Mouse (Mus musculus) hindbrain, embryonic 12.5 days (tissue): ENCODE measurements around the gene Tnrc6c. TPM values are rescaled to one million over a fixed set of nuclear protein-coding genes. Genes with fewer than 3 reads are reported as not detected.

Experiments
- ATAC-seq: fragments of 200-750 bp; cut with Nextera tagmentation; 2 replicates; pipeline ENCODE4 v1.8.0; 2017; ENCODE audit warnings: moderate TSS enrichment; ENCODE audit not compliant: low FRiP score
- H3K27ac ChIP-seq: fragments of 300-500 bp; sonication (generic); 2 replicates; pipeline ENCODE4 v1.5.1; 2016; ENCODE audit warnings: mild to moderate bottlenecking
- H3K27me3 ChIP-seq: fragments of 300-500 bp; sonication (generic); 2 replicates; pipeline ENCODE4 v1.6.1; 2016; ENCODE audit warnings: mild to moderate bottlenecking
- H3K36me3 ChIP-seq: fragments of 300-500 bp; sonication (generic); 2 replicates; pipeline ENCODE4 v1.6.1; 2016; ENCODE audit warnings: mild to moderate bottlenecking
- H3K4me1 ChIP-seq: fragments of 300-500 bp; sonication (generic); 2 replicates; pipeline ENCODE4 v1.6.1; 2016
- H3K4me2 ChIP-seq: fragments of 300-500 bp; sonication (generic); replicated peaks from 2 replicates; pipeline ENCODE4 v1.6.1; 2016; ENCODE audit warnings: mild to moderate bottlenecking
- H3K4me3 ChIP-seq: fragments of 300-500 bp; sonication (generic); 2 replicates; pipeline ENCODE4 v1.5.1; 2016; ENCODE audit warnings: mild to moderate bottlenecking
- H3K9ac ChIP-seq: fragments of 300-500 bp; sonication (generic); 2 replicates; pipeline ENCODE4 v1.6.1; 2016; ENCODE audit warnings: mild to moderate bottlenecking, moderate library complexity
- H3K9me3 ChIP-seq: fragments of 300-500 bp; sonication (generic); replicated peaks from 2 replicates; pipeline ENCODE4 v1.6.1; 2016; ENCODE audit warnings: mild to moderate bottlenecking
- WGBS: fragments of 180-500 bp; shearing (Covaris S2); methylation state at CpG from one replicate; pipeline ENCODE4 v1.1.7; 2016; 5-methylcytosine and 5-hydroxymethylcytosine counted together
- polyA plus RNA-seq: library from polyadenylated mRNA; unstranded; fragments of >200 nt; fragmentation: Nextera tagmentation; extraction: Ambion mirVana; gene quantifications from 2 replicates; pipeline ENCODE4 v1.2.1, GENCODE M21; 2016

Gene Tnrc6c
- polyA plus RNA-seq, 1 experiment from 2014 or later, result 28.3 TPM

GRCm38 (mm10) chr11:117658974-117659373 is 4.9 kb downstream of the Tnrc6c start:
- Histone ChIP-seq H3K27ac (peak overlapping the region; percentile 40), H3K27me3 (no peaks in the 10 kb centered on the region), H3K9ac (0 out of 2 replicates have a peak overlapping the region, but pooled peaks have one; percentile 4), H3K36me3 (no peaks in the 10 kb centered on the region), H3K4me3 (no peak overlapping the region), H3K4me2 (peak overlapping the region; percentile 31), H3K9me3 (no peaks in the 10 kb centered on the region), H3K4me1 (peaks cover 41% of the 10 kb centered on the region)
- WGBS, result 67% methylated on average over 4 of the region's 4 CpGs
- ATAC-seq, result no peak

GRCm38 (mm10) chr11:117663036-117663809 is 9.1 kb downstream of the Tnrc6c start:
- no peaks in the 10 kb centered on the region for H3K9me3 ChIP-seq
- H3K4me2 ChIP-seq, result no peak overlapping the region
- no peaks in the 10 kb centered on the region for H3K36me3 ChIP-seq
- H3K4me1 ChIP-seq, result peaks cover 39% of the 10 kb centered on the region
- H3K27me3 ChIP-seq, result no peaks in the 10 kb centered on the region
- WGBS, result 83% methylated on average over 4 of the region's 4 CpGs
- no peak overlapping the region for H3K27ac ChIP-seq
- no peak overlapping the region for H3K9ac ChIP-seq
- ATAC-seq, result no peak
- H3K4me3 ChIP-seq, result no peak overlapping the region

GRCm38 (mm10) chr11:117663810-117664139 is 9.7 kb downstream of the Tnrc6c start:
- Histone ChIP-seq H3K27ac (no peak overlapping the region), H3K27me3 (no peaks in the 10 kb centered on the region), H3K4me1 (peaks cover 36% of the 10 kb centered on the region), H3K9me3 (no peaks in the 10 kb centered on the region), H3K4me2 (no peak overlapping the region), H3K9ac (no peak overlapping the region), H3K36me3 (no peaks in the 10 kb centered on the region), H3K4me3 (no peak overlapping the region)
- ATAC-seq, result no peak

- no peak overlapping the region for H3K9ac ChIP-seq
- H3K4me3 ChIP-seq, result no peak overlapping the region
- peaks cover 26% of the 10 kb centered on the region for H3K4me1 ChIP-seq
- no peak for ATAC-seq
- 54% methylated on average over 3 of the region's 3 CpGs for WGBS
- no peaks in the 10 kb centered on the region for H3K27me3 ChIP-seq
- no peak overlapping the region for H3K4me2 ChIP-seq
- H3K27ac ChIP-seq, result no peak overlapping the region
- no peaks in the 10 kb centered on the region for H3K36me3 ChIP-seq
- H3K9me3 ChIP-seq, result no peaks in the 10 kb centered on the region
Observed at GRCm38 (mm10) chr11:117665189-117665588, 11.1 kb downstream of the Tnrc6c start.

GRCm38 (mm10) chr11:117666563-117666962 is 12.5 kb downstream of the Tnrc6c start:
- Histone ChIP-seq H3K27me3 (no peaks in the 10 kb centered on the region), H3K4me3 (no peak overlapping the region), H3K27ac (no peak overlapping the region), H3K9me3 (no peaks in the 10 kb centered on the region), H3K4me1 (peaks cover 23% of the 10 kb centered on the region), H3K4me2 (no peak overlapping the region), H3K36me3 (no peaks in the 10 kb centered on the region), H3K9ac (no peak overlapping the region)
- no peak for ATAC-seq

- Histone ChIP-seq H3K4me3 (no peak overlapping the region), H3K4me1 (peaks cover 23% of the 10 kb centered on the region), H3K36me3 (no peaks in the 10 kb centered on the region), H3K4me2 (no peak overlapping the region), H3K27ac (no peak overlapping the region), H3K9ac (no peak overlapping the region), H3K9me3 (no peaks in the 10 kb centered on the region), H3K27me3 (no peaks in the 10 kb centered on the region)
- ATAC-seq, result no peak
- 84% methylated on average over 5 of the region's 5 CpGs for WGBS
Observed at GRCm38 (mm10) chr11:117667152-117667551, 13.1 kb downstream of the Tnrc6c start.

- no peak overlapping the region for H3K27ac ChIP-seq
- no peak overlapping the region for H3K9ac ChIP-seq
- no peak overlapping the region for H3K4me2 ChIP-seq
- H3K9me3 ChIP-seq, result no peaks in the 10 kb centered on the region
- no peak overlapping the region for H3K4me3 ChIP-seq
- ATAC-seq, result no peak
- no peaks in the 10 kb centered on the region for H3K27me3 ChIP-seq
- WGBS, result 69% methylated on average over 5 of the region's 5 CpGs
- peaks cover 23% of the 10 kb centered on the region for H3K4me1 ChIP-seq
- no peaks in the 10 kb centered on the region for H3K36me3 ChIP-seq
Observed at GRCm38 (mm10) chr11:117667825-117668224, 13.7 kb downstream of the Tnrc6c start.

DNA sequence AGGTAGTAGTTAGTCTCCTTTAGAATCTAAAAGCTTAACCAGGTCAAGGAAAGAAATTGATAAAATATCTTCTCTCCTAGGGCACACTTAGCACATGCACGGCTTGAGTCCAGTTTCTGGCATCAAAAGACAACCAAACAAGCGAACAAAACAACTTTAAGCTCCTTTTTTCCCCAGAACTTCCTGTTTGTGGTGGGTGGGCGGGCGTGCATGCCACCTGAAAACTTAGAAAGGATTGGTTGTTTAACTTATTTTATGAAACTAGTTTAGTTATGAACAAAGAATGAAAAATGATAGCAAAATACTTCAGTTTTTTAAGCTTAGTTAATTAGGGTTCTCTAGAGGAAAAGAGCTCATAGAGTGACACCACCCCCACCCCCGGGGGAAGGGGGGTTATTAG is 17.5 kb downstream of the Tnrc6c start:
- Histone ChIP-seq H3K9ac (no peak overlapping the region), H3K4me1 (peaks cover 25% of the 10 kb centered on the region), H3K9me3 (no peaks in the 10 kb centered on the region), H3K27ac (no peak overlapping the region), H3K36me3 (no peaks in the 10 kb centered on the region), H3K27me3 (no peaks in the 10 kb centered on the region), H3K4me3 (no peak overlapping the region), H3K4me2 (no peak overlapping the region)
- WGBS, result 93% methylated on average over 5 of the region's 5 CpGs
- ATAC-seq, result no peak

DNA sequence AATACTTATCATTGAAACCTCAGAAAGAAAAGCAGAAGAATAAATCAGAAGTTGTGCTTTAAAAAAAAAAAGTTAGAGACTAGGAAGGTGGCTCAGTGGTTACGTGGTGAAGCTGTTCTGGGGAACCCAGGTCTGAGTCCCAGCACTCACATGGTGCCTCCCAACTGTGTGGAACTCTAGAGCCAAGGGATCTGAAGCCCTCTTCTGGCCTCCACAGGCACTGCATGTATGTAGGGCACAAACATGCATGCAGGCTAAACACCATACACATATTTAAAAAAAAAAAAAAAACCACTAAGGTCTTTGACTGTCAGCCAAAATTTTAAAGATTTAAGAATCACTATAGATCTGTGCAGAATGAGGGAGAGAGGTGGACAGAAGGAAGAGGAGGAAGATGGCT is 20.4 kb downstream of the Tnrc6c start:
- Histone ChIP-seq H3K27ac (no peak overlapping the region), H3K9ac (no peak overlapping the region), H3K9me3 (no peaks in the 10 kb centered on the region), H3K4me2 (no peak overlapping the region), H3K4me3 (no peak overlapping the region), H3K4me1 (peaks cover 17% of the 10 kb centered on the region), H3K36me3 (no peaks in the 10 kb centered on the region), H3K27me3 (no peaks in the 10 kb centered on the region)
- 100% methylated on average over 1 of the region's 1 CpGs for WGBS
- no peak for ATAC-seq

- no peaks in the 10 kb centered on the region for H3K27me3 ChIP-seq
- no peak overlapping the region for H3K4me3 ChIP-seq
- H3K9ac ChIP-seq, result no peak overlapping the region
- 17% methylated on average over 2 of the region's 2 CpGs for WGBS
- peak overlapping the region; percentile 35; the same call in 1 of the 2 replicates for H3K27ac ChIP-seq
- no peak for ATAC-seq
- no peaks in the 10 kb centered on the region for H3K36me3 ChIP-seq
- H3K4me2 ChIP-seq, result no peak overlapping the region
- no peaks in the 10 kb centered on the region for H3K9me3 ChIP-seq
- peaks cover 21% of the 10 kb centered on the region for H3K4me1 ChIP-seq
Observed at GRCm38 (mm10) chr11:117676649-117677048, 22.6 kb downstream of the Tnrc6c start.

DNA sequence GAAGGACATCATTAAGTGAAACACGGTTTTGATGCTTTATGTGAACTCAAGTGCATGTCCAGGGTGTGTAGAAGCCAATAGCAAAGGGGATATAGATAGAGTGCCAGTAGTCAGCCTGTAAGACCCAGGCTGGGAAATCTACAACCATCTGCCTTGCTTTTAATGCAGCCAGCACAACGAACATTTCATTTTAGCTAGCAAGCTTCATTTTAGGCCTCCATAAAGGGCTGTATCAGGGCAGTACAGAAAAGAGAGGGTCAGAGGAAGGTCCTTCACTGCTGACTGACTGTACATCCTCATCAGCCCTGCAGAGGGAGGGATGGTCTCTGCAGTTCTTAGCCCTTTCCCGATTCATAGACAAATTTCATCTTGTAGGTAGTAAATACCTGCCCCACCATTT is 23.0 kb downstream of the Tnrc6c start:
- Histone ChIP-seq H3K9ac (no peak overlapping the region), H3K4me3 (no peak overlapping the region), H3K4me1 (peaks cover 21% of the 10 kb centered on the region), H3K36me3 (no peaks in the 10 kb centered on the region), H3K27me3 (no peaks in the 10 kb centered on the region), H3K4me2 (no peak overlapping the region), H3K27ac (peak overlapping the region; percentile 35; the same call in 1 of the 2 replicates), H3K9me3 (no peaks in the 10 kb centered on the region)
- 65% methylated on average over 3 of the region's 3 CpGs for WGBS
- no peak for ATAC-seq

DNA sequence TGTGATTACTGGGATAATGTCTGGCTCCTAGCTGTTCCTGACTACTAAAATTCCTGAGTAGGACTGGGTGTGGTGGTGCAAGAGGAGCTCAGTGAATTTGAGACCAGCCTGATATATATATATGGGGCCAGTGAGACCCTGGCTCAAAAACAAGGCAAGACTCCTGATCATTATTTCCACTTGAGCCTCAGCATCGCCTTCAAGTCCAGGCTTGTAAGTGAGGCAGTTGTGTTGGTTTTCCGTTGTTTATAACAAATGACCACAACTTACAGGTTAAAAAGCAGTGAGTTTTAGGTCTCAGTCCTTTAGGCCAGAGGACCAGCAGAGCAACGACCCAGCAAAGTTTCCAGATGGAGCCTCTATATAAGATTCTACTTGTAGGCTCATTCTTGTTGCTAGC is 23.5 kb downstream of the Tnrc6c start:
- H3K27me3 ChIP-seq, result no peaks in the 10 kb centered on the region
- no peak for ATAC-seq
- no peaks in the 10 kb centered on the region for H3K9me3 ChIP-seq
- H3K4me2 ChIP-seq, result no peak overlapping the region
- WGBS, result 90% methylated on average over 3 of the region's 3 CpGs
- H3K4me3 ChIP-seq, result no peak overlapping the region
- H3K4me1 ChIP-seq, result peaks cover 21% of the 10 kb centered on the region
- no peak overlapping the region for H3K9ac ChIP-seq
- no peaks in the 10 kb centered on the region for H3K36me3 ChIP-seq
- no peak overlapping the region for H3K27ac ChIP-seq

GRCm38 (mm10) chr11:117678155-117678554 is 24.1 kb downstream of the Tnrc6c start:
- no peak for ATAC-seq
- peaks cover 21% of the 10 kb centered on the region for H3K4me1 ChIP-seq
- no peak overlapping the region for H3K4me3 ChIP-seq
- H3K27me3 ChIP-seq, result no peaks in the 10 kb centered on the region
- H3K9ac ChIP-seq, result no peak overlapping the region
- H3K9me3 ChIP-seq, result no peaks in the 10 kb centered on the region
- no peak overlapping the region for H3K4me2 ChIP-seq
- no peaks in the 10 kb centered on the region for H3K36me3 ChIP-seq
- WGBS, result 96% methylated on average over 4 of the region's 4 CpGs
- no peak overlapping the region for H3K27ac ChIP-seq
